In genomic region chr4:136149734-136150133, GRCm38 (mm10) we compare ENCODE assay signal across 8 mouse cellular contexts. TPM values are rescaled to one million over a fixed set of nuclear protein-coding genes. Genes with fewer than 3 reads are reported as not detected.
DNase-seq lines count a peak whose midpoint lies in the region; ATAC-seq lines count a peak whose summit lies in the region.

No protein-coding gene starts in this region.

- peaks cover 23% of the 10 kb centered on the region for H3K27me3 ChIP-seq in forebrain, embryonic 14.5 days (replicated peaks; ENCODE audit: control insufficient read depth, insufficient read depth, low read length)
- H3K27me3 ChIP-seq in forebrain, embryonic 15.5 days, result peaks cover 23% of the 10 kb centered on the region
- peaks cover 18% of the 10 kb centered on the region; the same call in 1 of the 2 replicates for H3K27me3 ChIP-seq in midbrain, embryonic 12.5 days
- H3K27me3 ChIP-seq in midbrain, embryonic 13.5 days, result peaks cover 15% of the 10 kb centered on the region
- no peaks in the 10 kb centered on the region for H3K27me3 ChIP-seq in limb, embryonic 11.5 days (ENCODE audit: control insufficient read depth, insufficient read depth, low read length)

- WGBS in forebrain, embryonic 14.5 days, result 35% methylated on average over 3 of the region's 3 CpGs
- 40% methylated on average over 3 of the region's 3 CpGs for WGBS in forebrain, embryonic 15.5 days
- 35% methylated on average over 3 of the region's 3 CpGs for WGBS in midbrain, embryonic 12.5 days
- WGBS in midbrain, embryonic 13.5 days, result 38% methylated on average over 3 of the region's 3 CpGs
- 43% methylated on average over 3 of the region's 3 CpGs for WGBS in limb, embryonic 11.5 days

- H3K4me2 ChIP-seq in forebrain, embryonic 14.5 days (ENCODE audit: low read length), result no peak overlapping the region
- H3K4me2 ChIP-seq in forebrain, embryonic 15.5 days (replicated peaks), result no peak overlapping the region
- H3K4me2 ChIP-seq in midbrain, embryonic 12.5 days (replicated peaks), result no peak overlapping the region
- H3K4me2 ChIP-seq in midbrain, embryonic 13.5 days (replicated peaks), result no peak overlapping the region
- H3K4me2 ChIP-seq in limb, embryonic 11.5 days (ENCODE audit: low read depth, severe bottlenecking), result no peak overlapping the region

- H3K4me3 ChIP-seq in forebrain, embryonic 14.5 days (ENCODE audit: low read depth, low read length), result no peak overlapping the region
- no peak overlapping the region for H3K4me3 ChIP-seq in forebrain, embryonic 15.5 days
- H3K4me3 ChIP-seq in midbrain, embryonic 12.5 days, result no peak overlapping the region
- no peak overlapping the region for H3K4me3 ChIP-seq in midbrain, embryonic 13.5 days (replicated peaks)
- H3K4me3 ChIP-seq in limb, embryonic 11.5 days (ENCODE audit: low read depth, low read length), result no peak overlapping the region

- H3K27ac ChIP-seq in forebrain, embryonic 14.5 days (ENCODE audit: low read depth, low read length), result no peak overlapping the region
- H3K27ac ChIP-seq in forebrain, embryonic 15.5 days (replicated peaks), result no peak overlapping the region
- 0 out of 2 replicates have a peak overlapping the region, but pooled peaks have one; percentile 2 for H3K27ac ChIP-seq in midbrain, embryonic 12.5 days (replicated peaks)
- no peak overlapping the region for H3K27ac ChIP-seq in midbrain, embryonic 13.5 days
- peak overlapping the region; percentile 43; the same call in 1 of the 2 replicates for H3K27ac ChIP-seq in limb, embryonic 11.5 days (replicated peaks; ENCODE audit: low read depth, low read length)

- H3K4me1 ChIP-seq in forebrain, embryonic 14.5 days (ENCODE audit: control insufficient read depth, insufficient read depth, low read length), result peaks cover 13% of the 10 kb centered on the region; the same call in 1 of the 2 replicates
- peaks cover 24% of the 10 kb centered on the region for H3K4me1 ChIP-seq in forebrain, embryonic 15.5 days
- peaks cover 46% of the 10 kb centered on the region for H3K4me1 ChIP-seq in midbrain, embryonic 12.5 days
- H3K4me1 ChIP-seq in midbrain, embryonic 13.5 days (replicated peaks), result peaks cover 47% of the 10 kb centered on the region
- peaks cover 38% of the 10 kb centered on the region for H3K4me1 ChIP-seq in limb, embryonic 11.5 days (ENCODE audit: control insufficient read depth, insufficient read depth, low read length)

- no peaks in the 10 kb centered on the region for H3K36me3 ChIP-seq in forebrain, embryonic 14.5 days (ENCODE audit: control insufficient read depth, insufficient read depth, low read length)
- no peaks in the 10 kb centered on the region for H3K36me3 ChIP-seq in forebrain, embryonic 15.5 days
- H3K36me3 ChIP-seq in midbrain, embryonic 12.5 days, result no peaks in the 10 kb centered on the region
- no peaks in the 10 kb centered on the region for H3K36me3 ChIP-seq in midbrain, embryonic 13.5 days
- H3K36me3 ChIP-seq in limb, embryonic 11.5 days (ENCODE audit: control insufficient read depth, insufficient read depth, low read length), result no peaks in the 10 kb centered on the region

- no peaks in the 10 kb centered on the region for H3K9me3 ChIP-seq in forebrain, embryonic 14.5 days (replicated peaks; ENCODE audit: control insufficient read depth, low read length)
- H3K9me3 ChIP-seq in forebrain, embryonic 15.5 days, result no peaks in the 10 kb centered on the region
- no peaks in the 10 kb centered on the region for H3K9me3 ChIP-seq in midbrain, embryonic 12.5 days
- H3K9me3 ChIP-seq in midbrain, embryonic 13.5 days, result no peaks in the 10 kb centered on the region
- H3K9me3 ChIP-seq in limb, embryonic 11.5 days (ENCODE audit: control insufficient read depth, low read length), result no peaks in the 10 kb centered on the region

- no peak for ATAC-seq in forebrain, embryonic 14.5 days
- no peak for ATAC-seq in forebrain, embryonic 15.5 days (replicated peaks)
- ATAC-seq in midbrain, embryonic 12.5 days (ENCODE audit: low FRiP score, low read depth), result no peak
- ATAC-seq in midbrain, embryonic 13.5 days, result no peak
- ATAC-seq in limb, embryonic 11.5 days (ENCODE audit: insufficient number of reproducible peaks, low FRiP score, low TSS enrichment, low read depth), result no peak
- no peak for ATAC-seq in frontal cortex, adult (ENCODE audit: low TSS enrichment)

- H3K9ac ChIP-seq in forebrain, embryonic 14.5 days (ENCODE audit: low read length), result no peak overlapping the region
- H3K9ac ChIP-seq in forebrain, embryonic 15.5 days (replicated peaks), result no peak overlapping the region
- H3K9ac ChIP-seq in midbrain, embryonic 12.5 days (replicated peaks), result no peak overlapping the region
- no peak overlapping the region for H3K9ac ChIP-seq in midbrain, embryonic 13.5 days (replicated peaks)
- H3K9ac ChIP-seq in limb, embryonic 11.5 days (ENCODE audit: low read length), result no peak overlapping the region

- peak; percentile 60 for DNase-seq in forebrain, embryonic 14.5 days (ENCODE audit: low spot score)
- DNase-seq in c-Kit-positive CD71-positive TER-119-negative erythroid progenitor cells, embryonic 14.5 days (ENCODE audit: low read depth), result peak; percentile 54
- peak; percentile 77 for DNase-seq in limb, embryonic 11.5 days (ENCODE audit: low spot score)
- peak; percentile 56 to 85 for DNase-seq in spleen, postnatal 4 days (ENCODE audit: low spot score in 2 of 2)

RNA-seq across cellular contexts. Expression of gene Id3, which starts 6.4 kb away (rescaled TPM):
- polyA plus RNA-seq in forebrain, embryonic 14.5 days (2014; fragmentation: Nextera tagmentation; extraction: Ambion mirVana), result 117 and 118 TPM in 2 replicates
- polyA plus RNA-seq in forebrain, embryonic 15.5 days (2015; fragmentation: Nextera tagmentation; extraction: Ambion mirVana), result 87.3 and 98.1 TPM in 2 replicates
- polyA plus RNA-seq in midbrain, embryonic 12.5 days (2016; fragmentation: Nextera tagmentation; extraction: Ambion mirVana), result 355 and 390 TPM in 2 replicates
- polyA plus RNA-seq in midbrain, embryonic 13.5 days (2015; fragmentation: Nextera tagmentation; extraction: Ambion mirVana), result 175 and 214 TPM in 2 replicates
- 534 and 581 TPM in 2 replicates for polyA plus RNA-seq in limb, embryonic 11.5 days (2014; fragmentation: Nextera tagmentation; extraction: Ambion mirVana)

RNA-seq across cellular contexts. Expression of gene E2f2, which starts 22.5 kb away (rescaled TPM):
- polyA plus RNA-seq in forebrain, embryonic 14.5 days (2014; fragmentation: Nextera tagmentation; extraction: Ambion mirVana), result 4.5 and 5.5 TPM in 2 replicates
- 5.4 and 6.0 TPM in 2 replicates for polyA plus RNA-seq in forebrain, embryonic 15.5 days (2015; fragmentation: Nextera tagmentation; extraction: Ambion mirVana)
- 10.0 and 10.7 TPM in 2 replicates for polyA plus RNA-seq in midbrain, embryonic 12.5 days (2016; fragmentation: Nextera tagmentation; extraction: Ambion mirVana)
- 3.8 and 4.0 TPM in 2 replicates for polyA plus RNA-seq in midbrain, embryonic 13.5 days (2015; fragmentation: Nextera tagmentation; extraction: Ambion mirVana)
- 4.7 and 5.7 TPM in 2 replicates for polyA plus RNA-seq in limb, embryonic 11.5 days (2014; fragmentation: Nextera tagmentation; extraction: Ambion mirVana)

RNA-seq across cellular contexts. Expression of gene Asap3, which starts 56.4 kb away (rescaled TPM):
- polyA plus RNA-seq in forebrain, embryonic 14.5 days (2014; fragmentation: Nextera tagmentation; extraction: Ambion mirVana), result 1.6 and 2.4 TPM in 2 replicates
- 3.4 and 3.7 TPM in 2 replicates for polyA plus RNA-seq in forebrain, embryonic 15.5 days (2015; fragmentation: Nextera tagmentation; extraction: Ambion mirVana)
- polyA plus RNA-seq in midbrain, embryonic 12.5 days (2016; fragmentation: Nextera tagmentation; extraction: Ambion mirVana), result 8.2 and 8.9 TPM in 2 replicates
- polyA plus RNA-seq in midbrain, embryonic 13.5 days (2015; fragmentation: Nextera tagmentation; extraction: Ambion mirVana), result 3.9 and 4.5 TPM in 2 replicates
- 3.0 and 3.2 TPM in 2 replicates for polyA plus RNA-seq in limb, embryonic 11.5 days (2014; fragmentation: Nextera tagmentation; extraction: Ambion mirVana)

Comparison
In these comparisons a context has a peak if more than half of its experiments do, and no peak if none do; other contexts are left out.
1. H3K27ac ChIP-seq: peak in midbrain, embryonic 12.5 days (single experiment) and limb, embryonic 11.5 days (single experiment); none in forebrain, embryonic 14.5 days (single experiment), forebrain, embryonic 15.5 days (single experiment) and midbrain, embryonic 13.5 days (single experiment).
2. Peak in every context shown above with its lines, with median percentiles within 50 percentile points of each other: DNase-seq.